Comparison of ENCODE assay signal across 8 mouse cellular contexts in the genomic region with DNA sequence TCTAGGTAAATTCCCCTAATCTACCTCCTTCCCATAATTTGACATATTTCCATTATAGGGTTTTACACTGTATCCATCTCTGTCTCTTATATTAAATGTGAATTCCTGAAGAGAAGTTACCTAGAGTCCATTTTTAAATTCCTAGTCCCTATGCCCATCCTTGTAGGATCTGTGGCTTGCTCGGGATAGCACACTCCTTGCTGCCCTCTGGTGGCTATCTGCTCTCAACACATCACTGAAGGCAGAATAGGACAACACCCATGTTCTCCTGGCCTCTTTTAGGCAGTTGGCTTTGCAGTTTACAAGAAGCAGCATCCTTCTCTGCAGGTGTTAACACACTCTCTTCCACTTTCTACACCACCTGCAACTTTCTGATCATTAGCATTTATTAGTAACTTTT. TPM values are rescaled to one million over a fixed set of nuclear protein-coding genes. Genes with fewer than 3 reads are reported as not detected.
A peak's percentile ranks its signal among the peaks of the same experiment; 100 is the strongest.
DNase-seq lines count a peak whose midpoint lies in the region; ATAC-seq and TF ChIP-seq lines count a peak whose summit lies in the region.

No protein-coding gene starts in this region.

- no peak overlapping the region for H3K4me3 ChIP-seq in midbrain, embryonic 11.5 days (ENCODE audit: low read depth, low read length)
- H3K4me3 ChIP-seq in midbrain, embryonic 13.5 days (replicated peaks) = no peak overlapping the region
- no peak overlapping the region for H3K4me3 ChIP-seq in forebrain, embryonic 14.5 days (ENCODE audit: low read depth, low read length)
- no peak overlapping the region for H3K4me3 ChIP-seq in small intestine, adult 2 months (ENCODE audit: low read depth, low read length)

- no peak for TF ChIP-seq POLR2A in brain, embryonic 14.5 days (IDR thresholded peaks at IDR 0.05; ENCODE audit: borderline replicate concordance, extremely low read depth, insufficient read depth, insufficient read length, poor library complexity, severe bottlenecking)
- no peak for TF ChIP-seq POLR2A in small intestine, adult 2 months (IDR thresholded peaks at IDR 0.05; ENCODE audit: low read depth, low read length)

- H3K27me3 ChIP-seq in midbrain, embryonic 11.5 days (ENCODE audit: control insufficient read depth, insufficient read depth, low read length) = no peaks in the 10 kb centered on the region
- H3K27me3 ChIP-seq in midbrain, embryonic 13.5 days = no peaks in the 10 kb centered on the region
- H3K27me3 ChIP-seq in forebrain, embryonic 14.5 days (replicated peaks; ENCODE audit: control insufficient read depth, insufficient read depth, low read length) = no peaks in the 10 kb centered on the region
- no peaks in the 10 kb centered on the region for H3K27me3 ChIP-seq in small intestine, adult 2 months (ENCODE audit: control insufficient read depth, insufficient read depth, low read length)

- H3K9ac ChIP-seq in midbrain, embryonic 11.5 days (ENCODE audit: low read length) = no peak overlapping the region
- no peak overlapping the region for H3K9ac ChIP-seq in midbrain, embryonic 13.5 days (replicated peaks)
- H3K9ac ChIP-seq in forebrain, embryonic 14.5 days (ENCODE audit: low read length) = no peak overlapping the region

- H3K4me2 ChIP-seq in midbrain, embryonic 11.5 days = no peak overlapping the region
- H3K4me2 ChIP-seq in midbrain, embryonic 13.5 days (replicated peaks) = no peak overlapping the region
- H3K4me2 ChIP-seq in forebrain, embryonic 14.5 days (ENCODE audit: low read length) = no peak overlapping the region

- H3K27ac ChIP-seq in midbrain, embryonic 11.5 days (ENCODE audit: low read depth, low read length) = no peak overlapping the region
- no peak overlapping the region for H3K27ac ChIP-seq in midbrain, embryonic 13.5 days
- no peak overlapping the region for H3K27ac ChIP-seq in forebrain, embryonic 14.5 days (ENCODE audit: low read depth, low read length)
- no peak overlapping the region for H3K27ac ChIP-seq in small intestine, adult 2 months (ENCODE audit: insufficient read depth, low read depth, low read length)

- WGBS in midbrain, embryonic 11.5 days = 13% methylated on average over 1 of the region's 1 CpGs
- WGBS in midbrain, embryonic 13.5 days = 7% methylated on average over 1 of the region's 1 CpGs
- 3% methylated on average over 1 of the region's 1 CpGs for whole genome bisulfite sequencing in forebrain, embryonic 14.5 days
- 2% methylated on average over 1 of the region's 1 CpGs for WGBS in small intestine, adult 2 months

- peaks cover 6% of the 10 kb centered on the region for H3K4me1 ChIP-seq in midbrain, embryonic 11.5 days (ENCODE audit: control insufficient read depth, insufficient read depth, low read length)
- peaks cover 7% of the 10 kb centered on the region for H3K4me1 ChIP-seq in midbrain, embryonic 13.5 days (replicated peaks)
- H3K4me1 ChIP-seq in forebrain, embryonic 14.5 days (ENCODE audit: control insufficient read depth, insufficient read depth, low read length) = peaks cover 7% of the 10 kb centered on the region
- peaks cover 5% of the 10 kb centered on the region for H3K4me1 ChIP-seq in small intestine, adult 2 months (ENCODE audit: control insufficient read depth, insufficient read depth, insufficient read length, low read length)

- no peaks in the 10 kb centered on the region for H3K36me3 ChIP-seq in midbrain, embryonic 11.5 days (ENCODE audit: control insufficient read depth, insufficient read depth, low read length)
- no peaks in the 10 kb centered on the region for H3K36me3 ChIP-seq in midbrain, embryonic 13.5 days
- H3K36me3 ChIP-seq in forebrain, embryonic 14.5 days (ENCODE audit: control insufficient read depth, insufficient read depth, low read length) = no peaks in the 10 kb centered on the region
- H3K36me3 ChIP-seq in small intestine, adult 2 months (ENCODE audit: control insufficient read depth, insufficient read depth, low read length) = no peaks in the 10 kb centered on the region

- peak; percentile 46 for DNase-seq in adrenal gland, adult 2 months
- no peak for DNase-seq in adrenal gland, postnatal 4 days (ENCODE audit: low spot score in 2 of 2)
- peak; percentile 91 for DNase-seq in midbrain, embryonic 11.5 days (ENCODE audit: low spot score, missing footprints)
- peak; percentile 77 for DNase-seq in brain, embryonic 14.5 days (ENCODE audit: low read depth)
- peak; percentile 72 for DNase-seq in forebrain, embryonic 14.5 days (ENCODE audit: low spot score)
- peak; percentile 59 to 69 for DNase-seq in layer of hippocampus, postnatal 10 days (ENCODE audit: low spot score in 2 of 2)

- no peaks in the 10 kb centered on the region for H3K9me3 ChIP-seq in midbrain, embryonic 11.5 days (ENCODE audit: control insufficient read depth, low read length)
- no peaks in the 10 kb centered on the region for H3K9me3 ChIP-seq in midbrain, embryonic 13.5 days
- no peaks in the 10 kb centered on the region for H3K9me3 ChIP-seq in forebrain, embryonic 14.5 days (replicated peaks; ENCODE audit: control insufficient read depth, low read length)

- no peak for ATAC-seq in midbrain, embryonic 11.5 days (ENCODE audit: low FRiP score)
- ATAC-seq in midbrain, embryonic 13.5 days = no peak
- 0 out of 2 replicates have a peak, but pooled peaks have one; percentile 35 for ATAC-seq in forebrain, embryonic 14.5 days

- peak; percentile 77; the same call in 1 of the 2 replicates for TF ChIP-seq CTCF in brain, embryonic 14.5 days (IDR thresholded peaks at IDR 0.05; ENCODE audit: borderline replicate concordance, extremely low read depth, insufficient read depth, insufficient read length)
- peak; percentile 77; the same call in 1 of the 2 replicates for TF ChIP-seq CTCF in small intestine, adult 2 months (IDR thresholded peaks at IDR 0.05; ENCODE audit: extremely low read depth, insufficient read length, insufficient replicate concordance, low read depth, low read length)

RNA-seq across cellular contexts. Expression of gene Snx19, which starts 4.0 kb away (rescaled TPM):
- 10 to 100 TPM; 27.1 to 34.5 TPM for total RNA-seq in adrenal gland, adult 2 months (2021)
- polyA plus RNA-seq in adrenal gland, adult 2 months (2012; rRNA removed) = 9.6 and 11.1 TPM in 2 replicates
- total RNA-seq in adrenal gland, postnatal 4 days (2021) = 10 to 100 TPM; 26.4 to 31.7 TPM
- 25.8 and 27.5 TPM in 2 replicates for polyA plus RNA-seq in midbrain, embryonic 11.5 days (2014; fragmentation: Nextera tagmentation; extraction: Ambion mirVana)
- polyA plus RNA-seq in midbrain, embryonic 13.5 days (2015; fragmentation: Nextera tagmentation; extraction: Ambion mirVana) = 23.2 and 23.3 TPM in 2 replicates
- polyA plus RNA-seq in brain, embryonic 14.5 days (2012; rRNA removed) = 18.9 and 24.2 TPM in 2 replicates
- polyA plus RNA-seq in forebrain, embryonic 14.5 days (2014; fragmentation: Nextera tagmentation; extraction: Ambion mirVana) = 16.3 and 19.5 TPM in 2 replicates
- total RNA-seq in layer of hippocampus, postnatal 10 days (2021) = 10 to 100 TPM; 34.1 to 39.5 TPM
- 4.2 and 7.3 TPM in 2 replicates for polyA plus RNA-seq in small intestine, adult 2 months (2012; rRNA removed)

Comparison
In these comparisons a context has a peak if more than half of its experiments do, and no peak if none do; other contexts are left out.
1. DNase-seq: peak in adrenal gland, adult 2 months (single experiment), midbrain, embryonic 11.5 days (single experiment), brain, embryonic 14.5 days (single experiment), forebrain, embryonic 14.5 days (single experiment) and layer of hippocampus, postnatal 10 days (2 of 2); none in adrenal gland, postnatal 4 days (0 of 2).